Mouse (Mus musculus): ENCODE results near the gene Crybg2. TPM values are rescaled to one million over a fixed set of nuclear protein-coding genes. Genes with fewer than 3 reads are reported as not detected.

The Crybg2 gene
- total RNA-seq, 2 experiments from 2014 or later = not detected

GRCm38 (mm10) chr4:134053538-134053937 lies 7.1 kb upstream of the Crybg2 start, which contains the start of gene Zfp683:
Gene Zfp683 (plus strand): TSS chr4:134053838.
- no peak for DNase-seq
- intact Hi-C loops (cut with DNase I) = no loop called here

- intact Hi-C loops (cut with DNase I) = no loop called here
- no peak for DNase-seq
Observed at GRCm38 (mm10) chr4:134058166-134058715, 2.4 kb upstream of the Crybg2 start.

GRCm38 (mm10) chr4:134058908-134059307 lies 1.7 kb upstream of the Crybg2 start:
- intact Hi-C loops (cut with DNase I) = no loop called here

GRCm38 (mm10) chr4:134061166-134061830 lies 683 bp downstream of the Crybg2 start:
- intact Hi-C loops (cut with DNase I) = no loop called here
- DNase-seq = no peak

More at GRCm38 (mm10) chr4:134058908-134059307, 1.7 kb upstream of the Crybg2 start:
- no peak for DNase-seq

GRCm38 (mm10) chr4:134061944-134062446 lies 1.4 kb downstream of the Crybg2 start:
- intact Hi-C loops (cut with DNase I) = no loop called here
- DNase-seq = no peak

GRCm38 (mm10) chr4:134062561-134062960 lies 1.9 kb downstream of the Crybg2 start:
- intact Hi-C loops (cut with DNase I) = no loop called here
- DNase-seq = no peak

GRCm38 (mm10) chr4:134065431-134066004 lies 4.9 kb downstream of the Crybg2 start:
- intact Hi-C loops (cut with DNase I) = no loop called here
- no peak for DNase-seq

GRCm38 (mm10) chr4:134067383-134067782 lies 6.8 kb downstream of the Crybg2 start:
- intact Hi-C loops (cut with DNase I) = no loop called here

GRCm38 (mm10) chr4:134067833-134068544 lies 7.4 kb downstream of the Crybg2 start:
- intact Hi-C loops (cut with DNase I) = no loop called here
- DNase-seq = no peak

More at GRCm38 (mm10) chr4:134067383-134067782, 6.8 kb downstream of the Crybg2 start:
- no peak for DNase-seq

- DNase-seq = no peak
- intact Hi-C loops (cut with DNase I) = no loop called here
Observed at GRCm38 (mm10) chr4:134068793-134069580, 8.4 kb downstream of the Crybg2 start.

- intact Hi-C loops (cut with DNase I) = loop anchor here (5.0 kb wide), 1 partner anchor 41 kb away; no protein-coding TSS in a partner anchor
- no peak for DNase-seq
Observed at GRCm38 (mm10) chr4:134078694-134079093, 18.1 kb downstream of the Crybg2 start.

- intact Hi-C loops (cut with DNase I) = no loop called here
- DNase-seq = no peak
Observed at GRCm38 (mm10) chr4:134080674-134081073, 20.1 kb downstream of the Crybg2 start.

GRCm38 (mm10) chr4:134081730-134082386 lies 21.2 kb downstream of the Crybg2 start:
- intact Hi-C loops (cut with DNase I) = no loop called here
- no peak for DNase-seq

- no peak for DNase-seq
- intact Hi-C loops (cut with DNase I) = no loop called here
Observed at GRCm38 (mm10) chr4:134082460-134082859, 21.8 kb downstream of the Crybg2 start.

- intact Hi-C loops (cut with DNase I) = no loop called here
- DNase-seq = no peak
Observed at GRCm38 (mm10) chr4:134084999-134085398, 24.4 kb downstream of the Crybg2 start.

- no peak for DNase-seq
- intact Hi-C loops (cut with DNase I) = no loop called here
Observed at GRCm38 (mm10) chr4:134087412-134087811, 26.8 kb downstream of the Crybg2 start.

- intact Hi-C loops (cut with DNase I) = no loop called here
- no peak for DNase-seq
Observed at GRCm38 (mm10) chr4:134089029-134089428, 28.4 kb downstream of the Crybg2 start.

- intact Hi-C loops (cut with DNase I) = no loop called here
- DNase-seq = no peak
Observed at GRCm38 (mm10) chr4:134090521-134091224, 30.1 kb downstream of the Crybg2 start.

- no peak for DNase-seq
- intact Hi-C loops (cut with DNase I) = no loop called here
Observed at GRCm38 (mm10) chr4:134091225-134091529, 30.6 kb downstream of the Crybg2 start.

Measured in gastrocnemius, postnatal 36 days (tissue).